Mouse (Mus musculus) adrenal gland, postnatal 10 days (tissue): ENCODE measurements at regions not wholly inside any gene's neighbourhood (a gene's known extent, or its start where the extent isn't known, plus 50 kb on each side); places are given as distances from the start of the nearest gene placed in this dataset.

ENCODE experiments used
- DNase-seq: peaks from one replicate; pipeline ENCODE4 v3.0.0; 2021; ENCODE audit warnings: mixed read lengths

- peak; percentile 34 for DNase-seq
Observed at GRCm38 (mm10) chr12:39952854-39953253, 85.0 kb downstream of the Arl4a start.

GRCm38 (mm10) chr12:39951911-39952310, 85.9 kb downstream of the Arl4a start:
- peak; percentile 62 for DNase-seq

GRCm38 (mm10) chr12:39950270-39950801, 87.5 kb downstream of the Arl4a start:
- peak; percentile 70 for DNase-seq

- DNase-seq, result no peak
Observed at GRCm38 (mm10) chr12:39942910-39943309, 94.9 kb downstream of the Arl4a start.

GRCm38 (mm10) chr12:39941162-39941561, 96.7 kb downstream of the Arl4a start:
- no peak for DNase-seq

GRCm38 (mm10) chr12:39939017-39939416, 98.8 kb downstream of the Arl4a start:
- DNase-seq, result no peak

- no peak for DNase-seq
Observed at GRCm38 (mm10) chr12:39938211-39938610, 99.6 kb downstream of the Arl4a start.

- DNase-seq, result no peak
Observed at GRCm38 (mm10) chr12:39936331-39936730, 101.5 kb downstream of the Arl4a start.

- no peak for DNase-seq
Observed at GRCm38 (mm10) chr12:39935775-39936174, 102.0 kb downstream of the Arl4a start.

- no peak for DNase-seq
Observed at GRCm38 (mm10) chr12:39934877-39935276, 102.9 kb downstream of the Arl4a start.

GRCm38 (mm10) chr12:39931251-39931650, 106.6 kb downstream of the Arl4a start:
- no peak for DNase-seq

GRCm38 (mm10) chr12:39927902-39928301, 109.9 kb downstream of the Arl4a start:
- no peak for DNase-seq

GRCm38 (mm10) chr12:39927014-39927413, 110.8 kb downstream of the Arl4a start:
- DNase-seq, result peak; percentile 29

GRCm38 (mm10) chr12:39921481-39921880, 116.3 kb downstream of the Arl4a start:
- DNase-seq, result peak; percentile 20

- DNase-seq, result peak; percentile 56
Observed at GRCm38 (mm10) chr12:39920466-39920913, 117.3 kb downstream of the Arl4a start.

GRCm38 (mm10) chr12:39919909-39920308, 117.9 kb downstream of the Arl4a start:
- DNase-seq, result no peak

- no peak for DNase-seq
Observed at GRCm38 (mm10) chr12:39888493-39888892, 149.3 kb downstream of the Arl4a start.

GRCm38 (mm10) chr12:39885366-39885765, 152.5 kb downstream of the Arl4a start:
- DNase-seq, result no peak

GRCm38 (mm10) chr12:39880309-39880708, 157.5 kb downstream of the Arl4a start:
- no peak for DNase-seq

GRCm38 (mm10) chr12:39873917-39874316, 163.9 kb downstream of the Arl4a start:
- DNase-seq, result no peak

- no peak for DNase-seq
Observed at GRCm38 (mm10) chr12:39861797-39862196, 176.0 kb downstream of the Arl4a start.

GRCm38 (mm10) chr12:39851610-39852009, 186.2 kb downstream of the Arl4a start:
- DNase-seq, result no peak

- no peak for DNase-seq
Observed at GRCm38 (mm10) chr12:39849346-39850058, 188.3 kb downstream of the Arl4a start.

- no peak for DNase-seq
Observed at GRCm38 (mm10) chr12:39840615-39841014, 197.2 kb downstream of the Arl4a start.
